Mouse (Mus musculus): ENCODE measurements around the gene Cntn5. TPM values are rescaled to one million over a fixed set of nuclear protein-coding genes. Genes with fewer than 3 reads are reported as not detected.
A peak's percentile ranks its signal among the peaks of the same experiment; 100 is the strongest.

The Cntn5 gene
- polyA plus RNA-seq, 1 experiment from 2014 or later = 20.2 TPM

DNA sequence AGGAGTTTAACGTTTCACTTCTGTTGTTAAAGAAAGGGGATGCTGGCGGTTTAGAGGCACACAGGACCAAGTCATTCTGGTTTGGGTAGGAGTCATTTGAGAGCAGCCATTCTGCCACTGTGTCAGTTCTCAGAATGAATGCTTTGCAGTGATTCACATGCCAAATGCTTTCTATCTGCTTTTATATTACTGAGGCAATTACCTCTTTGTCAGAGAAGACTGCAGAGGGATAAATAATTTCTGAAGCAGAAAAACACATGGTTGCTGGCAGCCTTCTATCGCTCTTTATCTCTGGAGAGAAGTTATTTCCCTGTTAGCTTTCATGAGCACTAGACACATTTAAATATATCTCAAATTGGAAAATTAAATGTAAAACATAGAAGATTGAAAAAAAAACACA lies 1207.9 kb downstream of the Cntn5 start:
- Histone ChIP-seq H3K9ac (replicated peaks; ENCODE audit: low read depth, low read length) (no peak overlapping the region), H3K9me3 (ENCODE audit: control insufficient read depth, low read length) (no peaks in the 10 kb centered on the region), H3K27ac (ENCODE audit: low read length) (no peak overlapping the region), H3K4me1 (replicated peaks; ENCODE audit: control insufficient read depth, insufficient read depth, low read length) (no peaks in the 10 kb centered on the region), H3K27me3 (replicated peaks; ENCODE audit: control insufficient read depth, insufficient read depth, low read length) (no peaks in the 10 kb centered on the region), H3K36me3 (ENCODE audit: control insufficient read depth, insufficient read depth) (no peaks in the 10 kb centered on the region), H3K4me2 (ENCODE audit: low read length) (no peak overlapping the region), H3K4me3 (replicated peaks; ENCODE audit: low read length) (no peak overlapping the region)
- WGBS = 27% methylated on average over 3 of the region's 3 CpGs
- ATAC-seq = peak; percentile 64

DNA sequence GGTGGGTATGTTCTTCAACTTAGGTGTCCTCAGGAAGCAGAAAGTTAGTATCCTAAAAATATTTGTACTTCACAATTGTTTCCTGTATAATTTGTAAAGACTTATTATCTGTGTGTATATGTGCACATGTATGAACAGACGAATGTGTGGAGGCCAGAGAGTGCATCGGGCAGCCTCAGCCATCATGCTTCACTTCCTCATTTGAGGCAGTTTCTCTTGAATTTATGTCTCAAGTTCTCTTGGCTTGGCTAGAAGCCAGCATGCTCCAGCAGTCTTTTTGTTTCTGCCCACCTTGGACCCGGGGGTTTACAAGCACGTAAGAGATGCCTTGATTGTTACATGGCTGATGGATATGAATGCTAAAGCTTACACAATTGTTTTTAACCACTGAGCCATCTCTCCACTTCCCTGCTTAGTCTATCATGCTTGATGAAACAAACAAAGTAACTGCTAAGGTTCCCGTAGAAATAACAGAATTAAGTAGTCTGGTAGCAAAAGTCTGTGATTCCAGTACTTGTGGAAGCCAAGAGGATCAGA lies 1222.2 kb downstream of the Cntn5 start:
- Histone ChIP-seq H3K9me3 (ENCODE audit: control insufficient read depth, low read length) (no peaks in the 10 kb centered on the region), H3K27me3 (replicated peaks; ENCODE audit: control insufficient read depth, insufficient read depth, low read length) (no peaks in the 10 kb centered on the region), H3K36me3 (ENCODE audit: control insufficient read depth, insufficient read depth) (no peaks in the 10 kb centered on the region), H3K27ac (ENCODE audit: low read length) (no peak overlapping the region), H3K9ac (replicated peaks; ENCODE audit: low read depth, low read length) (no peak overlapping the region), H3K4me2 (ENCODE audit: low read length) (no peak overlapping the region), H3K4me1 (replicated peaks; ENCODE audit: control insufficient read depth, insufficient read depth, low read length) (0 out of 2 replicates have a peak, but pooled peaks cover 3% of the 10 kb centered on the region), H3K4me3 (replicated peaks; ENCODE audit: low read length) (no peak overlapping the region)
- peak; percentile 70 for ATAC-seq
- WGBS = 14% methylated on average over 5 of the region's 5 CpGs

DNA sequence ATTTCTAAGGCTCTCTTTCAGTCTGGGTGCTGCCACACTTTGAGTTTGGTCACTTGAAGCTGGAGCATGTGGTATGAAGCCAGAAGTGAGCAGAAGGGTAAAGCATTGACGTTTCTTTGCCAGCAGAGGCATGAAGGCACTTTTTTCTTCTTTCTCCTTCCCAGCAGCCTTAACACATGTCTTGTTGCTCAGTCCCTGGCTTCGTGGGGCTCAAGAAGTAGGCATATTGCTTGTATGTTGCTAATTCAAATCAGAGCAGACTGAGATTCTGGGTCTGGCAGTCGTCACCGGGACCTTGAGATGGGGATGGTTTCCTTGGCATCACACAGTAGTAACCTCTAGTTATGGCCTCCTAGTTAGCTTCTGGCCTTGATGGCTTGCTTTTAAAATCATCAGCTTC lies 1228.5 kb downstream of the Cntn5 start:
- H3K9ac ChIP-seq (replicated peaks; ENCODE audit: low read depth, low read length) = no peak overlapping the region
- ATAC-seq = no peak
- no peak overlapping the region for H3K4me2 ChIP-seq (ENCODE audit: low read length)
- no peak overlapping the region for H3K4me3 ChIP-seq (replicated peaks; ENCODE audit: low read length)
- H3K9me3 ChIP-seq (ENCODE audit: control insufficient read depth, low read length) = no peaks in the 10 kb centered on the region
- no peaks in the 10 kb centered on the region for H3K27me3 ChIP-seq (replicated peaks; ENCODE audit: control insufficient read depth, insufficient read depth, low read length)
- WGBS = 73% methylated on average over 4 of the region's 4 CpGs
- no peak overlapping the region for H3K27ac ChIP-seq (ENCODE audit: low read length)
- peaks cover 6% of the 10 kb centered on the region for H3K4me1 ChIP-seq (replicated peaks; ENCODE audit: control insufficient read depth, insufficient read depth, low read length)
- no peaks in the 10 kb centered on the region for H3K36me3 ChIP-seq (ENCODE audit: control insufficient read depth, insufficient read depth)

GRCm38 (mm10) chr9:9674531-9674930 lies 1230.0 kb downstream of the Cntn5 start:
- H3K9me3 ChIP-seq (ENCODE audit: control insufficient read depth, low read length) = no peaks in the 10 kb centered on the region
- peaks cover 6% of the 10 kb centered on the region for H3K4me1 ChIP-seq (replicated peaks; ENCODE audit: control insufficient read depth, insufficient read depth, low read length)
- no peak overlapping the region for H3K4me3 ChIP-seq (replicated peaks; ENCODE audit: low read length)
- H3K27me3 ChIP-seq (replicated peaks; ENCODE audit: control insufficient read depth, insufficient read depth, low read length) = no peaks in the 10 kb centered on the region
- 78% methylated on average over 5 of the region's 5 CpGs for WGBS
- no peak overlapping the region for H3K9ac ChIP-seq (replicated peaks; ENCODE audit: low read depth, low read length)
- no peak overlapping the region for H3K4me2 ChIP-seq (ENCODE audit: low read length)
- H3K36me3 ChIP-seq (ENCODE audit: control insufficient read depth, insufficient read depth) = no peaks in the 10 kb centered on the region
- H3K27ac ChIP-seq (ENCODE audit: low read length) = no peak overlapping the region
- no peak for ATAC-seq

- Histone ChIP-seq H3K4me2 (ENCODE audit: low read length) (no peak overlapping the region), H3K27ac (ENCODE audit: low read length) (no peak overlapping the region), H3K27me3 (replicated peaks; ENCODE audit: control insufficient read depth, insufficient read depth, low read length) (no peaks in the 10 kb centered on the region), H3K36me3 (ENCODE audit: control insufficient read depth, insufficient read depth) (no peaks in the 10 kb centered on the region), H3K4me1 (replicated peaks; ENCODE audit: control insufficient read depth, insufficient read depth, low read length) (peaks cover 6% of the 10 kb centered on the region), H3K4me3 (replicated peaks; ENCODE audit: low read length) (no peak overlapping the region), H3K9ac (replicated peaks; ENCODE audit: low read depth, low read length) (no peak overlapping the region), H3K9me3 (ENCODE audit: control insufficient read depth, low read length) (no peaks in the 10 kb centered on the region)
- 7% methylated on average over 13 of the region's 13 CpGs for WGBS
- peak; percentile 75 for ATAC-seq
Measured at GRCm38 (mm10) chr9:9673277-9674049, 1231.1 kb downstream of the Cntn5 start.

GRCm38 (mm10) chr9:9653463-9653862 lies 1251.1 kb downstream of the Cntn5 start:
- 90% methylated on average over 3 of the region's 3 CpGs for WGBS

DNA sequence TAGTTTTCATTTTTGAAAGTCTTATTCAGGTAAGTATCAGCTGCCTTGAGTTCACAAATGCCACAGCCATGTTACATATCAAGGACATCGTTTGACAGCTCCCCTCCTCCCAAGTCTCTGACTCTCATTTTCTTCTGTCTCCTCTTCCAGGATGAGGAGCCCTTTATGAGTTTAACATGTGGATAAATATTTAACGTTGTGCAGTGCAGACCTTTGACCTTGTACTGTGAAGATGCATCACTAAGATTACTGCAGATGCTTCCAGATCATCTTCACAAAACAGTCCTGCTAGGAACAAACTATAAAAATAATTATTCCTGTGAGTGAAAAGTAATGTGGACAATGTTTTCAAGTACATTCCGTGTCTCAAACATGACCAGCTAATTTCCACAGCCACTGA lies 1257.2 kb downstream of the Cntn5 start:
- WGBS = 81% methylated on average over 3 of the region's 3 CpGs
- ATAC-seq = no peak
- Histone ChIP-seq H3K36me3 (ENCODE audit: control insufficient read depth, insufficient read depth) (no peaks in the 10 kb centered on the region), H3K27ac (ENCODE audit: low read length) (no peak overlapping the region), H3K9me3 (ENCODE audit: control insufficient read depth, low read length) (no peaks in the 10 kb centered on the region), H3K9ac (replicated peaks; ENCODE audit: low read depth, low read length) (no peak overlapping the region), H3K4me3 (replicated peaks; ENCODE audit: low read length) (no peak overlapping the region), H3K4me2 (ENCODE audit: low read length) (no peak overlapping the region), H3K4me1 (replicated peaks; ENCODE audit: control insufficient read depth, insufficient read depth, low read length) (no peaks in the 10 kb centered on the region), H3K27me3 (replicated peaks; ENCODE audit: control insufficient read depth, insufficient read depth, low read length) (no peaks in the 10 kb centered on the region)

More at GRCm38 (mm10) chr9:9653463-9653862, 1251.1 kb downstream of the Cntn5 start:
- Histone ChIP-seq H3K4me3 (replicated peaks; ENCODE audit: low read length) (no peak overlapping the region), H3K27me3 (replicated peaks; ENCODE audit: control insufficient read depth, insufficient read depth, low read length) (no peaks in the 10 kb centered on the region), H3K9ac (replicated peaks; ENCODE audit: low read depth, low read length) (no peak overlapping the region), H3K36me3 (ENCODE audit: control insufficient read depth, insufficient read depth) (no peaks in the 10 kb centered on the region), H3K27ac (ENCODE audit: low read length) (no peak overlapping the region), H3K4me2 (ENCODE audit: low read length) (no peak overlapping the region), H3K4me1 (replicated peaks; ENCODE audit: control insufficient read depth, insufficient read depth, low read length) (no peaks in the 10 kb centered on the region), H3K9me3 (ENCODE audit: control insufficient read depth, low read length) (no peaks in the 10 kb centered on the region)
- no peak for ATAC-seq

- Histone ChIP-seq H3K4me2 (ENCODE audit: low read length) (no peak overlapping the region), H3K36me3 (ENCODE audit: control insufficient read depth, insufficient read depth) (no peaks in the 10 kb centered on the region), H3K9me3 (ENCODE audit: control insufficient read depth, low read length) (no peaks in the 10 kb centered on the region), H3K4me3 (replicated peaks; ENCODE audit: low read length) (no peak overlapping the region), H3K4me1 (replicated peaks; ENCODE audit: control insufficient read depth, insufficient read depth, low read length) (no peaks in the 10 kb centered on the region), H3K27ac (ENCODE audit: low read length) (no peak overlapping the region), H3K9ac (replicated peaks; ENCODE audit: low read depth, low read length) (no peak overlapping the region), H3K27me3 (replicated peaks; ENCODE audit: control insufficient read depth, insufficient read depth, low read length) (no peaks in the 10 kb centered on the region)
- ATAC-seq = no peak
- WGBS = 60% methylated on average over 1 of the region's 1 CpGs
Measured at GRCm38 (mm10) chr9:9646276-9646675, 1258.3 kb downstream of the Cntn5 start.

Data from forebrain, embryonic 16.5 days (tissue).